Comparison of ENCODE assay signal across 29 mouse cellular contexts in genomic region chr11:77504377-77504776, GRCm38 (mm10). TPM values are rescaled to one million over a fixed set of nuclear protein-coding genes. Genes with fewer than 3 reads are reported as not detected.
A peak's percentile ranks its signal among the peaks of the same experiment; 100 is the strongest.
DNase-seq lines count a peak whose midpoint lies in the region; ATAC-seq and TF ChIP-seq lines count a peak whose summit lies in the region.
"Had no signal": no experiment of that assay in that cellular context is flagged by ENCODE, and none has a peak within 500 bp of the region (broad histone marks: within the 10 kb centered on the region; RNA-seq: fewer than 3 reads in every experiment).

No protein-coding gene starts in this region.

- H3K27ac ChIP-seq in embryonic facial prominence, embryonic 14.5 days (replicated peaks; ENCODE audit: low read depth, low read length): no peak overlapping the region
- no peak overlapping the region for H3K27ac ChIP-seq in embryonic facial prominence, embryonic 10.5 days (replicated peaks)
- peak overlapping the region; percentile 94 for H3K27ac ChIP-seq in intestine, postnatal 0 days (ENCODE audit: low read depth, low read length)
- H3K27ac ChIP-seq: forebrain, embryonic 13.5 days; hindbrain, embryonic 14.5 days; kidney, postnatal 0 days; liver, embryonic 14.5 days; macrophage; midbrain, embryonic 13.5 days had no signal

- no peaks in the 10 kb centered on the region for H3K27me3 ChIP-seq in embryonic facial prominence, embryonic 14.5 days (replicated peaks; ENCODE audit: control insufficient read depth, insufficient read depth, low read length)
- H3K27me3 ChIP-seq in embryonic facial prominence, embryonic 10.5 days (replicated peaks; ENCODE audit: low read depth, poor library complexity, severe bottlenecking): no peaks in the 10 kb centered on the region
- H3K27me3 ChIP-seq in E14TG2a.4 (ENCODE audit: insufficient read depth, low read length): no peaks in the 10 kb centered on the region
- no peaks in the 10 kb centered on the region for H3K27me3 ChIP-seq in intestine, postnatal 0 days (replicated peaks; ENCODE audit: control insufficient read depth, insufficient read depth, low read length)
- H3K27me3 ChIP-seq: forebrain, embryonic 13.5 days; heart, embryonic 12.5 days; midbrain, embryonic 13.5 days; Patski had no signal

- H3K36me3 ChIP-seq in embryonic facial prominence, embryonic 14.5 days (ENCODE audit: control insufficient read depth, insufficient read depth, low read length): peaks cover 89% of the 10 kb centered on the region
- peaks cover 94% of the 10 kb centered on the region for H3K36me3 ChIP-seq in embryonic facial prominence, embryonic 10.5 days (replicated peaks)
- H3K36me3 ChIP-seq in E14TG2a.4 (ENCODE audit: insufficient read depth, low read length): peaks cover 84% of the 10 kb centered on the region
- peaks cover 62% of the 10 kb centered on the region for H3K36me3 ChIP-seq in intestine, postnatal 0 days (ENCODE audit: control insufficient read depth, insufficient read depth)

- H3K4me3 ChIP-seq in embryonic facial prominence, embryonic 14.5 days (ENCODE audit: low read depth, low read length): no peak overlapping the region
- no peak overlapping the region for H3K4me3 ChIP-seq in embryonic facial prominence, embryonic 10.5 days
- H3K4me3 ChIP-seq in E14TG2a.4 (replicated peaks; ENCODE audit: low read length): peak overlapping the region; percentile 46
- no peak overlapping the region for H3K4me3 ChIP-seq in intestine, postnatal 0 days (ENCODE audit: low read depth, low read length)
- H3K4me3 ChIP-seq: forebrain, embryonic 13.5 days; heart, adult 2 months; heart, embryonic 12.5 days; midbrain, embryonic 13.5 days had no signal

- DNase-seq in adrenal gland, postnatal 14 days: peak; percentile 54
- no peak for DNase-seq in adrenal gland, postnatal 10 days
- no peak for DNase-seq in embryonic facial prominence, embryonic 14.5 days (ENCODE audit: low spot score)
- DNase-seq in embryonic facial prominence, embryonic 10.5 days (ENCODE audit: low spot score): no peak
- DNase-seq in left cerebral cortex, postnatal 14 days (ENCODE audit: low spot score in 2 of 2): no peak
- DNase-seq: cerebellum, postnatal 36 days; gastrocnemius, postnatal 25 days; heart, postnatal 4 days; kidney, adult 2 months; left cerebral cortex, postnatal 4 days; liver; lung, adult 2 months; thymus, postnatal 14 days had no signal

- H3K9me3 ChIP-seq in embryonic facial prominence, embryonic 14.5 days (ENCODE audit: control insufficient read depth, low read length): no peaks in the 10 kb centered on the region
- no peaks in the 10 kb centered on the region for H3K9me3 ChIP-seq in embryonic facial prominence, embryonic 10.5 days
- no peaks in the 10 kb centered on the region for H3K9me3 ChIP-seq in E14TG2a.4 (ENCODE audit: low read length)
- H3K9me3 ChIP-seq in intestine, postnatal 0 days (ENCODE audit: control insufficient read depth): no peaks in the 10 kb centered on the region
- H3K9me3 ChIP-seq: forebrain, embryonic 13.5 days; heart, embryonic 12.5 days; midbrain, embryonic 13.5 days had no signal

- no peak for TF ChIP-seq CTCF in E14TG2a.4 (conservative IDR thresholded peaks at IDR 0.05; ENCODE audit: low read length)
- no peak for TF ChIP-seq CTCF in intestine, postnatal 0 days (IDR thresholded peaks at IDR 0.05; ENCODE audit: low read depth)

- H3K4me1 ChIP-seq in embryonic facial prominence, embryonic 14.5 days (ENCODE audit: control insufficient read depth, insufficient read depth, low read length): peaks cover 7% of the 10 kb centered on the region
- peaks cover 39% of the 10 kb centered on the region for H3K4me1 ChIP-seq in embryonic facial prominence, embryonic 10.5 days
- peaks cover 97% of the 10 kb centered on the region for H3K4me1 ChIP-seq in E14TG2a.4 (replicated peaks; ENCODE audit: low read depth, low read length)
- H3K4me1 ChIP-seq in intestine, postnatal 0 days (replicated peaks; ENCODE audit: control insufficient read depth, insufficient read depth, low read length): peaks cover 15% of the 10 kb centered on the region

- WGBS in embryonic facial prominence, embryonic 14.5 days: 92% methylated on average over 19 of the region's 19 CpGs
- WGBS in embryonic facial prominence, embryonic 10.5 days: 94% methylated on average over 19 of the region's 19 CpGs
- 91% methylated on average over 19 of the region's 19 CpGs for WGBS in intestine, postnatal 0 days

- 0 out of 2 replicates have a peak overlapping the region, but pooled peaks have one; percentile 8 for H3K9ac ChIP-seq in embryonic facial prominence, embryonic 14.5 days (ENCODE audit: low read depth, low read length)
- no peak overlapping the region for H3K9ac ChIP-seq in intestine, postnatal 0 days (ENCODE audit: low read depth, low read length)
- H3K9ac ChIP-seq: forebrain, embryonic 13.5 days; heart, embryonic 12.5 days; hindbrain, embryonic 14.5 days; liver, embryonic 14.5 days; midbrain, embryonic 13.5 days had no signal

- no peak overlapping the region for H3K4me2 ChIP-seq in embryonic facial prominence, embryonic 14.5 days (ENCODE audit: low read depth, low read length)
- H3K4me2 ChIP-seq in intestine, postnatal 0 days (replicated peaks; ENCODE audit: low read depth): no peak overlapping the region
- H3K4me2 ChIP-seq: forebrain, embryonic 13.5 days; heart, embryonic 12.5 days; hindbrain, embryonic 14.5 days; midbrain, embryonic 13.5 days had no signal

- intact Hi-C loops in left cerebral cortex, postnatal 14 days (cut with DNase I): no loop called here

- no peak for ATAC-seq in embryonic facial prominence, embryonic 14.5 days (ENCODE audit: low read depth)
- no peak for ATAC-seq in intestine, postnatal 0 days
- ATAC-seq: forebrain, embryonic 13.5 days; midbrain, embryonic 13.5 days; Patski had no signal

RNA-seq across cellular contexts. Expression of gene Abhd15, which starts 10.5 kb away (rescaled TPM):
- total RNA-seq in adrenal gland, postnatal 14 days (2021): 24.3 and 26.9 TPM in 2 replicates
- total RNA-seq in adrenal gland, postnatal 10 days (2021): 10 to 100 TPM; 26.1 to 27.5 TPM
- 2.3 and 3.3 TPM in 2 replicates for polyA plus RNA-seq in embryonic facial prominence, embryonic 14.5 days (2014; fragmentation: Nextera tagmentation; extraction: Ambion mirVana)
- 5.8 and 6.8 TPM in 2 replicates for polyA plus RNA-seq in embryonic facial prominence, embryonic 10.5 days (2016; fragmentation: Nextera tagmentation; extraction: Ambion mirVana)
- polyA plus RNA-seq in intestine, postnatal 0 days (2015; fragmentation: Nextera tagmentation; extraction: Ambion mirVana): 2.2 and 3.3 TPM in 2 replicates
- total RNA-seq in left cerebral cortex, postnatal 14 days (2021): 1 to 10 TPM; 1.6 to 1.7 TPM

RNA-seq across cellular contexts. Expression of gene Git1, which starts 11.0 kb away (rescaled TPM):
- 49.5 and 53.0 TPM in 2 replicates for total RNA-seq in adrenal gland, postnatal 14 days (2021)
- 10 to 100 TPM; 49.7 to 57.8 TPM for total RNA-seq in adrenal gland, postnatal 10 days (2021)
- 15.1 and 16.7 TPM in 2 replicates for polyA plus RNA-seq in embryonic facial prominence, embryonic 14.5 days (2014; fragmentation: Nextera tagmentation; extraction: Ambion mirVana)
- 13.0 and 13.2 TPM in 2 replicates for polyA plus RNA-seq in embryonic facial prominence, embryonic 10.5 days (2016; fragmentation: Nextera tagmentation; extraction: Ambion mirVana)
- 21.2 and 21.9 TPM in 2 replicates for polyA plus RNA-seq in intestine, postnatal 0 days (2015; fragmentation: Nextera tagmentation; extraction: Ambion mirVana)
- total RNA-seq in left cerebral cortex, postnatal 14 days (2021): 100 to 1,000 TPM; 150 to 153 TPM

RNA-seq across cellular contexts. Expression of gene Trp53i13, which starts 11.4 kb away (rescaled TPM):
- total RNA-seq in adrenal gland, postnatal 14 days (2021): 9.6 and 12.5 TPM in 2 replicates
- 10 to 100 TPM; 12.9 to 13.2 TPM for total RNA-seq in adrenal gland, postnatal 10 days (2021)
- polyA plus RNA-seq in embryonic facial prominence, embryonic 14.5 days (2014; fragmentation: Nextera tagmentation; extraction: Ambion mirVana): 51.2 and 52.3 TPM in 2 replicates
- polyA plus RNA-seq in embryonic facial prominence, embryonic 10.5 days (2016; fragmentation: Nextera tagmentation; extraction: Ambion mirVana): 33.1 and 35.0 TPM in 2 replicates
- polyA plus RNA-seq in intestine, postnatal 0 days (2015; fragmentation: Nextera tagmentation; extraction: Ambion mirVana): 20.2 and 22.9 TPM in 2 replicates
- 1 to 10 TPM; 4.9 to 5.8 TPM for total RNA-seq in left cerebral cortex, postnatal 14 days (2021)
- total RNA-seq: monocyte, adult 5-6 weeks had no signal

RNA-seq across cellular contexts. Expression of gene Gm10392, which starts 14.6 kb away (rescaled TPM):
- total RNA-seq in adrenal gland, postnatal 14 days (2021): not detected in 2 replicates
- total RNA-seq in adrenal gland, postnatal 10 days (2021): not detected
- not detected in 2 replicates for polyA plus RNA-seq in embryonic facial prominence, embryonic 14.5 days (2014; fragmentation: Nextera tagmentation; extraction: Ambion mirVana)
- 0.11 TPM in 2 replicates for polyA plus RNA-seq in embryonic facial prominence, embryonic 10.5 days (2016; fragmentation: Nextera tagmentation; extraction: Ambion mirVana)
- polyA plus RNA-seq in intestine, postnatal 0 days (2015; fragmentation: Nextera tagmentation; extraction: Ambion mirVana): not detected in 2 replicates
- not detected for total RNA-seq in left cerebral cortex, postnatal 14 days (2021)
- total RNA-seq: adrenal gland, postnatal 4 days; gastrocnemius, postnatal 25 days; heart, adult 2 months; heart, postnatal 4 days; layer of hippocampus, postnatal 25 days; left cerebral cortex, postnatal 4 days; monocyte, adult 5-6 weeks had no signal
- polyA plus RNA-seq: heart, embryonic 12.5 days; hindbrain, embryonic 14.5 days; kidney, adult 2 months; kidney, postnatal 0 days; liver, embryonic 14.5 days; macrophage; neural tube, embryonic 14.5 days; Patski; stomach, embryonic 14.5 days had no signal

RNA-seq across cellular contexts. Expression of gene Ankrd13b, which starts 14.9 kb away (rescaled TPM):
- total RNA-seq in adrenal gland, postnatal 14 days (2021): 8.2 and 10.4 TPM in 2 replicates
- 10 to 100 TPM in 1 of 2 experiments, 1 to 10 TPM in 1; 8.3 to 13.4 TPM for total RNA-seq in adrenal gland, postnatal 10 days (2021)
- 11.4 and 11.6 TPM in 2 replicates for polyA plus RNA-seq in embryonic facial prominence, embryonic 14.5 days (2014; fragmentation: Nextera tagmentation; extraction: Ambion mirVana)
- polyA plus RNA-seq in embryonic facial prominence, embryonic 10.5 days (2016; fragmentation: Nextera tagmentation; extraction: Ambion mirVana): 11.8 and 13.1 TPM in 2 replicates
- polyA plus RNA-seq in intestine, postnatal 0 days (2015; fragmentation: Nextera tagmentation; extraction: Ambion mirVana): 2.1 TPM in 2 replicates
- total RNA-seq in left cerebral cortex, postnatal 14 days (2021): 100 to 1,000 TPM; 127 to 129 TPM
- total RNA-seq: monocyte, adult 5-6 weeks had no signal
